In the genomic region with DNA sequence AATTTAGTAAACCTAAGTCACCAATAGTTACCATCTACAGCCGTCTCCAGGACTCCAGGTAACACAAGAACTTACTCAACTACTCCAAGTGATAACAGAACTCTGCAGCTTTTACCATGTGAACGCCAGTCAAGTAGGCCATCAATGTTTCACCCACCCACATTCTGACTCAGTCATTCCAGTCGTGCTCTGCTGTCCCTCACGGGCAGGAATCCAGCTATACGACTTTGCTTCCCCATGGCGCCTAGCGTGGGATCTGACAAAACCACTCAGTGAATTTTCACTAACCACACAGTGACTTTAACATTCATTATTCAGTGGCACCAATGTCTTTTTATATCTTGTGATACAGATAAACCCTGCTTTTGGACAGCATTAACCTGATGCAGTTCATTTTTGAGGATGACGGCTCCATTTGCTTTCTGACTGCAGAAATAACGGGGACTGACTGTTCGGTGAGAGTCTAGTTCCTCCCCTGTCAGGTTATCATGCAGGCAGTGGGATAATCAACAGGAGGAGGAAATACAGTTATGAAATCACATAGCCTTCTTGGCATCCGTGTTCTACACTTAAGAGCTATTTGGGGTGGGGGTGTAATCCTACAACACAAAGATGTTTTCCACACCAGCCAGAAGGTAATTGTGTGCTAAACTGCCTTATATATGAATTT, we compare ENCODE assay signal across 7 mouse cellular contexts.
DNase-seq lines count a peak whose midpoint lies in the region; ATAC-seq and TF ChIP-seq lines count a peak whose summit lies in the region.

No protein-coding gene starts in this region.

- 71% methylated on average over 11 of the region's 11 CpGs for WGBS in liver, embryonic 11.5 days
- WGBS in midbrain, embryonic 11.5 days: 85% methylated on average over 11 of the region's 11 CpGs
- WGBS in thymus, adult 2 months: 60% methylated on average over 11 of the region's 11 CpGs

- no peak overlapping the region; the same call in 1 of the 2 replicates for H3K27ac ChIP-seq in liver, embryonic 11.5 days (ENCODE audit: low read depth, low read length)
- H3K27ac ChIP-seq in midbrain, embryonic 11.5 days (ENCODE audit: low read depth, low read length): no peak overlapping the region
- H3K27ac ChIP-seq in thymus, adult 2 months (ENCODE audit: control insufficient read depth, insufficient read depth, low read length): no peak overlapping the region

- H3K9ac ChIP-seq in liver, embryonic 11.5 days (ENCODE audit: low read depth, low read length): no peak overlapping the region
- H3K9ac ChIP-seq in midbrain, embryonic 11.5 days (ENCODE audit: low read length): peak overlapping the region; percentile 28; the same call in 1 of the 2 replicates

- peak overlapping the region; percentile 95 for H3K4me3 ChIP-seq in liver, embryonic 11.5 days (ENCODE audit: low read depth, low read length)
- peak overlapping the region; percentile 89 for H3K4me3 ChIP-seq in midbrain, embryonic 11.5 days (ENCODE audit: low read depth, low read length)
- H3K4me3 ChIP-seq in thymus, adult 2 months (ENCODE audit: control insufficient read depth, insufficient read depth, low read length): no peak overlapping the region

- no peaks in the 10 kb centered on the region for H3K9me3 ChIP-seq in liver, embryonic 11.5 days (ENCODE audit: control insufficient read depth, low read length)
- H3K9me3 ChIP-seq in midbrain, embryonic 11.5 days (ENCODE audit: control insufficient read depth, low read length): no peaks in the 10 kb centered on the region

- ATAC-seq in liver, embryonic 11.5 days (replicated peaks; ENCODE audit: low FRiP score): no peak
- no peak for ATAC-seq in midbrain, embryonic 11.5 days (ENCODE audit: low FRiP score)

- H3K4me2 ChIP-seq in liver, embryonic 11.5 days: peak overlapping the region; percentile 87
- peak overlapping the region; percentile 68 for H3K4me2 ChIP-seq in midbrain, embryonic 11.5 days

- TF ChIP-seq CTCF in thymus, adult 2 months (IDR thresholded peaks at IDR 0.05; ENCODE audit: borderline replicate concordance, control insufficient read depth, extremely low read depth, insufficient read depth, low read length, poor library complexity): no peak

- no peaks in the 10 kb centered on the region for H3K27me3 ChIP-seq in liver, embryonic 11.5 days (replicated peaks; ENCODE audit: control insufficient read depth, insufficient read depth, low read length)
- no peaks in the 10 kb centered on the region for H3K27me3 ChIP-seq in midbrain, embryonic 11.5 days (ENCODE audit: control insufficient read depth, insufficient read depth, low read length)
- H3K27me3 ChIP-seq in thymus, adult 2 months (ENCODE audit: control insufficient read depth, insufficient read depth, low read length): no peaks in the 10 kb centered on the region

- H3K4me1 ChIP-seq in liver, embryonic 11.5 days (replicated peaks; ENCODE audit: control insufficient read depth, insufficient read depth, low read length): peaks cover 18% of the 10 kb centered on the region
- H3K4me1 ChIP-seq in midbrain, embryonic 11.5 days (ENCODE audit: control insufficient read depth, insufficient read depth, low read length): peaks cover 18% of the 10 kb centered on the region
- peaks cover 7% of the 10 kb centered on the region for H3K4me1 ChIP-seq in thymus, adult 2 months (replicated peaks; ENCODE audit: control insufficient read depth, insufficient read depth, low read length)

- TF ChIP-seq POLR2A in thymus, adult 2 months (IDR thresholded peaks at IDR 0.05; ENCODE audit: control insufficient read depth, extremely low read depth, insufficient read depth, low read length, poor library complexity): no peak

- intact Hi-C loops in heart, postnatal 10 days (cut with DNase I): no loop called here

- DNase-seq in liver, embryonic 11.5 days (ENCODE audit: low spot score): no peak
- DNase-seq in liver: no peak
- peak; percentile 5 for DNase-seq in c-Kit-positive CD71-positive TER-119-negative erythroid progenitor cells, embryonic 14.5 days (ENCODE audit: low read depth)
- DNase-seq in heart, postnatal 10 days: peak; percentile 31 to 39
- no peak for DNase-seq in midbrain, embryonic 11.5 days (ENCODE audit: low spot score, missing footprints)
- DNase-seq in adrenal gland, postnatal 25 days: no peak
- DNase-seq in thymus, adult 2 months: no peak

- H3K36me3 ChIP-seq in liver, embryonic 11.5 days (ENCODE audit: control insufficient read depth, insufficient read depth, low read length): peaks cover 14% of the 10 kb centered on the region
- peaks cover 3% of the 10 kb centered on the region; the same call in 1 of the 2 replicates for H3K36me3 ChIP-seq in midbrain, embryonic 11.5 days (ENCODE audit: control insufficient read depth, insufficient read depth, low read length)
- no peaks in the 10 kb centered on the region for H3K36me3 ChIP-seq in thymus, adult 2 months (ENCODE audit: control insufficient read depth, insufficient read depth, low read length)

Comparison
In these comparisons a context has a peak if more than half of its experiments do, and no peak if none do; other contexts are left out.
1. DNase-seq: peak in c-Kit-positive CD71-positive TER-119-negative erythroid progenitor cells, embryonic 14.5 days (single experiment) and heart, postnatal 10 days (2 of 2); none in liver, embryonic 11.5 days (single experiment), liver (single experiment), midbrain, embryonic 11.5 days (single experiment), adrenal gland, postnatal 25 days (single experiment) and thymus, adult 2 months (single experiment).